Mouse (Mus musculus) kidney, embryonic 15.5 days (tissue): ENCODE results near the gene Dusp19. TPM values are rescaled to one million over a fixed set of nuclear protein-coding genes. Genes with fewer than 3 reads are reported as not detected.

Experiments
- ATAC-seq: fragments of 200-750 bp; cut with Nextera tagmentation; replicated peaks from 2 replicates; pipeline ENCODE4 v1.8.0; 2017; ENCODE audit warnings: moderate TSS enrichment; ENCODE audit not compliant: low FRiP score
- H3K27ac ChIP-seq: fragments of 300-500 bp; sonication (generic); 2 replicates; pipeline ENCODE4 v1.5.1; 2015; ENCODE audit warnings: mild to moderate bottlenecking, inconsistent platforms
- H3K27me3 ChIP-seq: fragments of 300-500 bp; sonication (generic); 2 replicates; pipeline ENCODE4 v1.6.1; 2015; ENCODE audit warnings: inconsistent platforms
- H3K36me3 ChIP-seq: fragments of 300-500 bp; sonication (generic); 2 replicates; pipeline ENCODE4 v1.6.1; 2015; ENCODE audit warnings: inconsistent platforms
- H3K4me1 ChIP-seq: fragments of 300-500 bp; sonication (generic); 2 replicates; pipeline ENCODE4 v1.6.1; 2015; ENCODE audit warnings: inconsistent platforms
- H3K4me2 ChIP-seq: fragments of 300-500 bp; sonication (generic); 2 replicates; pipeline ENCODE4 v1.6.1; 2015; ENCODE audit warnings: moderate library complexity, mild to moderate bottlenecking, inconsistent platforms
- H3K4me3 ChIP-seq: fragments of 300-500 bp; sonication (generic); replicated peaks from 2 replicates; pipeline ENCODE4 v1.5.1; 2015; ENCODE audit warnings: mild to moderate bottlenecking, inconsistent platforms
- H3K9ac ChIP-seq: fragments of 300-500 bp; sonication (generic); 2 replicates; pipeline ENCODE4 v1.6.1; 2015; ENCODE audit warnings: mild to moderate bottlenecking, inconsistent platforms
- H3K9me3 ChIP-seq: fragments of 300-500 bp; sonication (generic); replicated peaks from 2 replicates; pipeline ENCODE4 v1.6.1; 2016; ENCODE audit warnings: inconsistent platforms
- WGBS: fragments of 180-500 bp; shearing (Covaris S2); methylation state at CpG from one replicate; pipeline ENCODE4 v1.1.7; 2015; ENCODE audit warnings: mixed read lengths; 5-methylcytosine and 5-hydroxymethylcytosine counted together
- microRNA counts: library from miRNA; unstranded; fragments of <30 nt; microRNA quantifications from one replicate; lab custom pipeline; 2016
- microRNA-seq: library from miRNA; unstranded; fragments of <30 nt; microRNA quantifications from one replicate; pipeline ENCODE4, GENCODE M21; 2016
- polyA plus RNA-seq: library from polyadenylated mRNA; unstranded; fragments of >200 nt; fragmentation: Nextera tagmentation; extraction: Ambion mirVana; gene quantifications from 2 replicates; pipeline ENCODE4 v1.2.1, GENCODE M21; 2015

Gene Dusp19
- polyA plus RNA-seq, 1 experiment from 2014 or later: 14.7 TPM

DNA sequence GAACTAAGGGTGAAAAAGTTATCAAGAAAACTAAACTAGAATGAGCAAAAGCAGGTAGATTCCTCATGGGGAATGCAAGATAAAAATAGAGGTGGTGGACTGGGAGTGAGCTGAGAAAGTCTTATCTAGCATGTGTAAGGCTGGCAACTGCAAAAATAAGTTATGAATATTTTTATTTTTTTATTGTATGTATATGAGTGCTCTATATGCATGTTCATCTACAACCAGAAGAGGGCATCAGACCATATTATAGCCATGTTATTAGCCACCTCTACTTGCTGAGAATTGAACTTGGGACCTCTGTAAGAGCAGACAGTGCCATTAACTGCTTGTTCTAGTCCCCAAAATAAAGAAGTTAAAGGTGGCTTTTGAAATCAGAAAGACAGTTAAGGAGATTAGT is 44.6 kb downstream of the Dusp19 start:
- ATAC-seq: no peak
- Histone ChIP-seq H3K9me3 (no peaks in the 10 kb centered on the region), H3K4me2 (no peak overlapping the region), H3K36me3 (peaks cover 36% of the 10 kb centered on the region), H3K4me3 (no peak overlapping the region), H3K9ac (no peak overlapping the region), H3K27me3 (no peaks in the 10 kb centered on the region), H3K27ac (no peak overlapping the region), H3K4me1 (no peaks in the 10 kb centered on the region)

DNA sequence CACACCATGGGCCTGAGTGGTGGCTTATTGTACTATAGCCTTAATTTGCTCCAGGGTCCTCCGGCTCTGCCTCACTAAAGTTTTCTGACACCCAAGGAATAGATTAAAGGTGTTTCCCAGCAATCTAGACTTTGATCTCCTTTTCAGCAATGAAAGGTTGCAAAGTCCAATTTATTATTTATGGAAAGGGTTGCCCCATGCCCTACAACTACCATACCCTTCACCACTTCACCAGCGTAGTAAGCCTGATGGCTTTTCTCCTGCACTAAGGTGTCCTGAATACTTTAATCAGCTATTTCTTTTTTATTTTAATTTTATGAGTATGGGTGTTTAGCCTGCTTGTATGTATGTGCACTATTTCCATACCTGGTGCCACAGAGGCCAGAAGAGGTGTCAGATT is 45.8 kb downstream of the Dusp19 start:
- H3K4me2 ChIP-seq: no peak overlapping the region
- H3K36me3 ChIP-seq: peaks cover 31% of the 10 kb centered on the region
- H3K27ac ChIP-seq: no peak overlapping the region
- H3K9ac ChIP-seq: no peak overlapping the region
- H3K4me1 ChIP-seq: no peaks in the 10 kb centered on the region
- no peak for ATAC-seq
- H3K9me3 ChIP-seq: no peaks in the 10 kb centered on the region
- no peak overlapping the region for H3K4me3 ChIP-seq
- WGBS: 94% methylated on average over 2 of the region's 2 CpGs
- H3K27me3 ChIP-seq: no peaks in the 10 kb centered on the region

DNA sequence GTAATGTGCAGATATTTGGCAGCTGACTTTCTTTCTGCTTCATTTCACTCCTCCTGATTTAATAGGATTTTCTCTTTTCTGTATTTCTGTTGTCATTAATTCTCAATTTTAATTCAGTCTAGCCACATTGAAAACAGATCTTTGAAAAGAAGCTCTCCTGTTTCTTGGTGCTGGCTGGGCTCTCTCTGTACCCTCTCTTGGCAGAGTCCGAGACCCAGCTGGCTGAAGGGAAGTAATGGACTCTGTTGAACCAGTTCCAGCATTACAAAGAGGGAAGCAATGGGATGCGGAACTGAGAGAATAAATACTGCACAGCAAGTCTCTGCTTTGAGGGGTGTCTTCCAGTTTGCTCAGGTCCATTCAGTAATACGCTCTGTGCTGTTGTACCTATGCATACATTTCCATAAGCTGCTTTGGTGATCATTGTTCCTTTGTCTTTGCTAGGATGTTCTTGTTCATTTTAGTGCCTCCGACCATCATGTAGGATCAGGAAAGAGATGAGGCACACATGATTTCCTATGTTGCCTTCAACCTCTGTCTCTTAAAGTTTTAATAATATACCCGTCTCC is 50.6 kb downstream of the Dusp19 start:
- H3K9ac ChIP-seq: no peak overlapping the region
- H3K4me2 ChIP-seq: no peak overlapping the region
- 91% methylated on average over 5 of the region's 5 CpGs for WGBS

DNA sequence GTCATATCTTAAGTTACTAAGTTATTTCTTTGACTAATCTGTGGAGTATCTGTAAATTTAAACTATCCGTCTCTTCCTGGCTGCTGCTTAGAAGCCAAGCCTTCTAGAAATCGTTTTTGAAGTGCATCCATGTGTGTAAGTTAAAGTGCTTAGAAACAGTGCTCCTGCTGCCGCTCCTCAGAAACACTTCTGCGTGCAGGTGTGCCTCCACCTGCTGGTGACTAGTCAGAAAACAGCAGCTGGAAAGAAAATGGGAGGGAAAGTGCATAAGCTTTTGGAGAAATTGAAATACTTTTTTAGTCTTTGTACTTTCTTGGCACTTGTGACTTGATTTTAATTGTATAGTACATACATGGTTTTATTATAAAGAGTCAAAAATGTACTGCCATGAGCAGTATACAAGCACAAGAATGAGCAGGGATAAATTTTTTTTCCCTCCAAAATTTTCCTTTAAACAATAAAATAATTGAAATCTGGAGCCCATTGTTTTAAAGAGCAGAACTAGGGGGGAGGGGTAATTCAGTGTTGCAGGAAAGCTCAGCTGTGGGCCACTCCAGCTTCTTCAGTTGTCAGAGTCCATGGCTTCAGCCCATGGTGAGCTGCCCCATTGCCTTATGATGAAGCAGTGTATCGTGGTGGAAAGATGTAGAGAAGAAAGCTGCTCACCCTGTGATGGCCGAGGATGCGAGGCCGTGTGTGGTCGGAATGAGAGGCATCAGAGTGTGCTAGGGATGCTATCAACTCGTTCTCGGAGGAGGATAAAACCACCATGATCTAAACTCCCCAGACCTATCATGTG is 53.2 kb downstream of the Dusp19 start:
- Histone ChIP-seq H3K4me2 (no peak overlapping the region), H3K9me3 (no peaks in the 10 kb centered on the region), H3K27me3 (no peaks in the 10 kb centered on the region), H3K36me3 (peaks cover 16% of the 10 kb centered on the region), H3K27ac (no peak overlapping the region), H3K9ac (no peak overlapping the region), H3K4me1 (no peaks in the 10 kb centered on the region), H3K4me3 (no peak overlapping the region)
- 76% methylated on average over 11 of the region's 11 CpGs for WGBS
- ATAC-seq: no peak

More for the DNA sequence above, 50.6 kb downstream of the Dusp19 start:
- Histone ChIP-seq H3K4me1 (no peaks in the 10 kb centered on the region), H3K4me3 (no peak overlapping the region), H3K9me3 (no peaks in the 10 kb centered on the region), H3K36me3 (peaks cover 22% of the 10 kb centered on the region), H3K27ac (no peak overlapping the region), H3K27me3 (no peaks in the 10 kb centered on the region)
- no peak for ATAC-seq

DNA sequence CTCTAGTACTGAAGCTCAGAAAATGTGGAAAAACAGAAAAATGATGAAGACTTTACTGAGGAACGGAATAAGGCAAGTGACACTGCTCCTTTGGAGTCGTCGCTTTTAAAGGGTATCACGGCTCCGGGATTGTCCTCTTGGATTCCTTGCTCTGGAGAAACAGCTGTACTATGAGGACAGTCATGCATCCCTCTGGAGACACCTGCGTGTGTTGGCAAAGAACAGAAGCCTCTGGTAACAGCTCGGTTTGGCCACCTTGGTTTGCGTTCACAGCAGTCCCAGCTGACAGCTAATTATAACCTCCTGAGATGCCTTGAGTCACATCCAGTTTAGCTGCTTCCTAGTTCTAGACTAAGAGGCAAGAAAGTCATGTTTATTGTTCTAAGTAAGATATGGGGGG is 62.0 kb downstream of the Dusp19 start:
- Histone ChIP-seq H3K4me2 (no peak overlapping the region), H3K36me3 (no peaks in the 10 kb centered on the region), H3K9ac (no peak overlapping the region), H3K27ac (no peak overlapping the region), H3K4me1 (no peaks in the 10 kb centered on the region), H3K9me3 (no peaks in the 10 kb centered on the region), H3K4me3 (no peak overlapping the region), H3K27me3 (no peaks in the 10 kb centered on the region)
- 90% methylated on average over 8 of the region's 8 CpGs for WGBS
- ATAC-seq: no peak

MicroRNAs encoded within 50 kb of the gene (microRNA counts, 519-probe panel; counts per million panel counts)
- microRNA mmu-miR-684 (lab: Ali Mortazavi, UCI): 2,734 counts per million, percentile 65 among the panel's probes with 10 or more counts

Small RNA genes within 50 kb of the gene (microRNA-seq; reads per million reads assigned to microRNA genes)
- not detected for gene Mir684-1

Other genes starting within 250 kb of the Dusp19 start
- gene Frzb, start 169.4 kb upstream of the Dusp19 start, polyA plus RNA-seq: 24.6 and 26.1 TPM in 2 replicates
- gene Nckap1, start 35.7 kb upstream of the Dusp19 start, polyA plus RNA-seq: 74.4 and 75.9 TPM in 2 replicates
- 50.6 and 52.1 TPM in 2 replicates for gene Nup35, start 191 bp downstream of the Dusp19 start, polyA plus RNA-seq